ENCODE assay signal across 10 mouse cellular contexts in the genomic region with DNA sequence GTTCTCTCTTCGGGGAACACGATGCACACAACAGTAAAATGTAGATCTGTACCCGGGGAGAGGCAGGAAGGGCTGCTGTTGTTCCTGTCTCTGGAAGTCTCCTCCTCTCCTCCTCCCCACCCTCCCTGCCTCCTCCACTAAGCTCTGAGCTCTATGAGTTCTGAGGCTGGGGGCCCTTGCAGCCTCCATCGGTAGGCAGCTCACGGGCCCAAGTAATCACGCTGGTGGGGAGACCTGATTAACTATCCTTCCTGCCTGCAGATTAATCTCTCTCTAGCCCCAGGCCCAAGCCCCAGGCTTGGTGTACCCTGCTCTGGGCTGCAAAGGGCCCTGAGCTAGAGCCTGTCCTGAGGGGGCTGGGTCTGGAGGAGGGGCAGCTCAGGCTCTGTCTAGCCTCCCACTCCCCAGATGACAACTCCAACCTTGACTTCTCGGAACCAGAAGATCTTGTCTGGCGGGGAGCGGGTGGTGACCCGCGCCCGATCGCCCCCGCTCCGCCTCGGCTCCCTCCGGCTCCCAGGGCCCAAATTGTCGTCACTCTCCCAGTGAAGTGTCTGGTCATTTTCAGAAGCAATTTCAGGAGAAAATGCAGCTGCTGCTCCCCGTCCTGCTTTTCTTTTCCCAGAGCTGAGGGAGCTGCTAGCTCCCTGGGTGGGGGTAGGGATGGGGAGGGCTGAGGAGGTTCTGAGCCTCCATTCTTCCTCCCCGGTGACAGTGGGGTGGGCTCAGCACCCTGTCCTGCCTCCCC. TPM values are rescaled to one million over a fixed set of nuclear protein-coding genes. Genes with fewer than 3 reads are reported as not detected.
DNase-seq lines count a peak whose midpoint lies in the region; ATAC-seq and TF ChIP-seq lines count a peak whose summit lies in the region.
"Had no signal": no experiment of that assay in that cellular context is flagged by ENCODE, and none has a peak within 500 bp of the region (broad histone marks: within the 10 kb centered on the region; RNA-seq: fewer than 3 reads in every experiment).

No protein-coding gene starts in this region.

- no peaks in the 10 kb centered on the region for H3K9me3 ChIP-seq in lung, embryonic 15.5 days
- H3K9me3 ChIP-seq in forebrain, postnatal 0 days (ENCODE audit: low read length) = no peaks in the 10 kb centered on the region
- no peaks in the 10 kb centered on the region for H3K9me3 ChIP-seq in intestine, embryonic 15.5 days

- 11% methylated on average over 20 of the region's 20 CpGs for WGBS in lung, embryonic 15.5 days
- 14% methylated on average over 20 of the region's 20 CpGs for WGBS in forebrain, postnatal 0 days
- WGBS in intestine, embryonic 15.5 days = 7% methylated on average over 20 of the region's 20 CpGs

- no peak for TF ChIP-seq CTCF in forebrain, postnatal 0 days (IDR thresholded peaks at IDR 0.05; ENCODE audit: low read depth)

- peak overlapping the region; percentile 14 for H3K4me3 ChIP-seq in lung, embryonic 15.5 days
- H3K4me3 ChIP-seq in forebrain, postnatal 0 days (ENCODE audit: low read depth, low read length) = no peak overlapping the region
- peak overlapping the region; percentile 21 for H3K4me3 ChIP-seq in intestine, embryonic 15.5 days (replicated peaks)

- peak overlapping the region; percentile 42; the same call in 1 of the 2 replicates for H3K27ac ChIP-seq in lung, embryonic 15.5 days
- no peak overlapping the region for H3K27ac ChIP-seq in forebrain, postnatal 0 days (ENCODE audit: low read depth, low read length)
- peak overlapping the region; percentile 81 for H3K27ac ChIP-seq in intestine, embryonic 15.5 days
- H3K27ac ChIP-seq: liver, embryonic 14.5 days had no signal

- peak overlapping the region; percentile 48 for H3K4me2 ChIP-seq in lung, embryonic 15.5 days
- peak overlapping the region; percentile 23; the same call in 1 of the 2 replicates for H3K4me2 ChIP-seq in forebrain, postnatal 0 days (ENCODE audit: low read depth)
- H3K4me2 ChIP-seq in intestine, embryonic 15.5 days (replicated peaks) = peak overlapping the region; percentile 53

- peak; percentile 55; the same call in 1 of the 2 replicates for ATAC-seq in lung, embryonic 15.5 days (ENCODE audit: borderline replicate concordance, extremely low read depth, low FRiP score, low TSS enrichment)
- peak; percentile 64 for ATAC-seq in forebrain, postnatal 0 days
- peak; percentile 59 for ATAC-seq in intestine, embryonic 15.5 days
- ATAC-seq: Patski had no signal

- H3K4me1 ChIP-seq in lung, embryonic 15.5 days = 0 out of 2 replicates have a peak, but pooled peaks cover 7% of the 10 kb centered on the region
- no peaks in the 10 kb centered on the region for H3K4me1 ChIP-seq in forebrain, postnatal 0 days (ENCODE audit: insufficient read depth)
- H3K4me1 ChIP-seq in intestine, embryonic 15.5 days (replicated peaks) = peaks cover 20% of the 10 kb centered on the region

- H3K27me3 ChIP-seq in lung, embryonic 15.5 days = peaks cover 18% of the 10 kb centered on the region; the same call in 1 of the 2 replicates
- H3K27me3 ChIP-seq in forebrain, postnatal 0 days (ENCODE audit: insufficient read depth, low read length) = 0 out of 2 replicates have a peak, but pooled peaks cover 6% of the 10 kb centered on the region
- H3K27me3 ChIP-seq in intestine, embryonic 15.5 days (replicated peaks) = no peaks in the 10 kb centered on the region; the same call in 1 of the 2 replicates

- no peak for DNase-seq in lung, postnatal 25 days (ENCODE audit: low spot score)
- peak; percentile 13 for DNase-seq in forebrain, postnatal 0 days
- peak; percentile 41 for DNase-seq in retina, postnatal 1 day
- DNase-seq in cerebellum, postnatal 14 days = no peak
- no peak for DNase-seq in right cerebral cortex, postnatal 10 days (ENCODE audit: low spot score in 2 of 2)
- no peak for DNase-seq in adrenal gland, adult 2 months

- no peaks in the 10 kb centered on the region for H3K36me3 ChIP-seq in lung, embryonic 15.5 days
- no peaks in the 10 kb centered on the region for H3K36me3 ChIP-seq in forebrain, postnatal 0 days (ENCODE audit: insufficient read depth)
- H3K36me3 ChIP-seq in intestine, embryonic 15.5 days = no peaks in the 10 kb centered on the region

- no peak overlapping the region; the same call in 1 of the 2 replicates for H3K9ac ChIP-seq in lung, embryonic 15.5 days
- H3K9ac ChIP-seq in forebrain, postnatal 0 days = peak overlapping the region; percentile 33
- H3K9ac ChIP-seq in intestine, embryonic 15.5 days = peak overlapping the region; percentile 33
- H3K9ac ChIP-seq: liver, embryonic 14.5 days had no signal

RNA-seq across cellular contexts. Expression of a gene that starts 2.4 kb away (rescaled TPM):
- not detected in 2 replicates for polyA plus RNA-seq in lung, embryonic 15.5 days (2015; fragmentation: Nextera tagmentation; extraction: Ambion mirVana)
- total RNA-seq in forebrain, postnatal 0 days (2014; rRNA removed) = 0.46 and 2.8 TPM in 2 replicates
- 6.0 and 9.1 TPM in 2 replicates for polyA plus RNA-seq in forebrain, postnatal 0 days (2015; fragmentation: Nextera tagmentation; extraction: Ambion mirVana)
- 2.3 and 4.1 TPM in 2 replicates for polyA plus RNA-seq in intestine, embryonic 15.5 days (2015; fragmentation: Nextera tagmentation; extraction: Ambion mirVana)
- total RNA-seq in adrenal gland, adult 2 months (2021) = not detected
- polyA plus RNA-seq in adrenal gland, adult 2 months (2012; rRNA removed) = 0.18 and 0.38 TPM in 2 replicates
- polyA plus RNA-seq: Patski had no signal

RNA-seq across cellular contexts. Expression of a gene that starts 16.9 kb away (rescaled TPM):
- 0.20 and 0.34 TPM in 2 replicates for polyA plus RNA-seq in lung, embryonic 15.5 days (2015; fragmentation: Nextera tagmentation; extraction: Ambion mirVana)
- 0.15 and 0.29 TPM in 2 replicates for total RNA-seq in forebrain, postnatal 0 days (2014; rRNA removed)
- 0.28 and 0.35 TPM in 2 replicates for polyA plus RNA-seq in forebrain, postnatal 0 days (2015; fragmentation: Nextera tagmentation; extraction: Ambion mirVana)
- 33.8 and 36.7 TPM in 2 replicates for polyA plus RNA-seq in intestine, embryonic 15.5 days (2015; fragmentation: Nextera tagmentation; extraction: Ambion mirVana)
- 10 to 100 TPM in 1 of 2 experiments, 1 to 10 TPM in 1; 1.1 to 15.1 TPM for total RNA-seq in adrenal gland, adult 2 months (2021)
- 0.21 and 4.0 TPM in 2 replicates for polyA plus RNA-seq in adrenal gland, adult 2 months (2012; rRNA removed)

RNA-seq across cellular contexts. Expression of a gene that starts 17.5 kb away (rescaled TPM):
- 2.9 and 3.1 TPM in 2 replicates for polyA plus RNA-seq in lung, embryonic 15.5 days (2015; fragmentation: Nextera tagmentation; extraction: Ambion mirVana)
- 7.5 and 11.9 TPM in 2 replicates for total RNA-seq in forebrain, postnatal 0 days (2014; rRNA removed)
- polyA plus RNA-seq in forebrain, postnatal 0 days (2015; fragmentation: Nextera tagmentation; extraction: Ambion mirVana) = 2.3 and 2.4 TPM in 2 replicates
- polyA plus RNA-seq in intestine, embryonic 15.5 days (2015; fragmentation: Nextera tagmentation; extraction: Ambion mirVana) = 2.6 and 2.7 TPM in 2 replicates
- 10 to 100 TPM; 11.0 to 11.8 TPM for total RNA-seq in adrenal gland, adult 2 months (2021)
- 5.6 and 5.8 TPM in 2 replicates for polyA plus RNA-seq in adrenal gland, adult 2 months (2012; rRNA removed)

RNA-seq across cellular contexts. Expression of a gene that starts 29.7 kb away (rescaled TPM):
- 10.4 and 11.8 TPM in 2 replicates for polyA plus RNA-seq in lung, embryonic 15.5 days (2015; fragmentation: Nextera tagmentation; extraction: Ambion mirVana)
- total RNA-seq in forebrain, postnatal 0 days (2014; rRNA removed) = 0.62 and 1.3 TPM in 2 replicates
- 1.5 and 1.7 TPM in 2 replicates for polyA plus RNA-seq in forebrain, postnatal 0 days (2015; fragmentation: Nextera tagmentation; extraction: Ambion mirVana)
- polyA plus RNA-seq in intestine, embryonic 15.5 days (2015; fragmentation: Nextera tagmentation; extraction: Ambion mirVana) = 1.8 and 2.0 TPM in 2 replicates
- total RNA-seq in adrenal gland, adult 2 months (2021) = 1 to 10 TPM; 8.2 to 8.5 TPM
- polyA plus RNA-seq in adrenal gland, adult 2 months (2012; rRNA removed) = 18.5 and 21.0 TPM in 2 replicates

RNA-seq across cellular contexts. Expression of a gene that starts 37.7 kb away (rescaled TPM):
- not detected in 2 replicates for polyA plus RNA-seq in lung, embryonic 15.5 days (2015; fragmentation: Nextera tagmentation; extraction: Ambion mirVana)
- 0.24 TPM in 1 of 2 replicates, not detected in the other for total RNA-seq in forebrain, postnatal 0 days (2014; rRNA removed)
- polyA plus RNA-seq in forebrain, postnatal 0 days (2015; fragmentation: Nextera tagmentation; extraction: Ambion mirVana) = not detected in 2 replicates
- 0.04 TPM in 1 of 2 replicates, not detected in the other for polyA plus RNA-seq in intestine, embryonic 15.5 days (2015; fragmentation: Nextera tagmentation; extraction: Ambion mirVana)
- total RNA-seq in adrenal gland, adult 2 months (2021) = 1 to 10 TPM in 1 of 2 experiments, under 1 TPM in 1; 0.41 to 1.5 TPM
- polyA plus RNA-seq in adrenal gland, adult 2 months (2012; rRNA removed) = 0.98 and 1.4 TPM in 2 replicates

Comparison
In these comparisons a context has a peak if more than half of its experiments do, and no peak if none do; other contexts are left out.
1. DNase-seq: peak in forebrain, postnatal 0 days (single experiment) and retina, postnatal 1 day (single experiment); none in lung, postnatal 25 days (single experiment), cerebellum, postnatal 14 days (0 of 2), right cerebral cortex, postnatal 10 days (0 of 2) and adrenal gland, adult 2 months (single experiment).
2. Peak in every context shown above with its lines, with median percentiles within 50 percentile points of each other: ATAC-seq and H3K4me2 ChIP-seq.